Mouse (Mus musculus) kidney, adult 2 months (tissue): ENCODE data around the gene Grik1. TPM values are rescaled to one million over a fixed set of nuclear protein-coding genes. Genes with fewer than 3 reads are reported as not detected.

Experiments used
- DNase-seq: peaks from one replicate; pipeline ENCODE4 v3.0.0; 2021
- H3K27ac ChIP-seq: fragments of 200-500 bp; 2 replicates; pipeline ENCODE4 v1.5.1; 2012; ENCODE audit warnings: low read depth, low read length, control low read depth, inconsistent platforms; ENCODE audit not compliant: insufficient read depth
- H3K27me3 ChIP-seq: fragments of 200-500 bp; replicated peaks from 2 replicates; pipeline ENCODE4 v1.6.1; 2012; ENCODE audit warnings: mild to moderate bottlenecking, moderate library complexity, low read length, inconsistent platforms; ENCODE audit not compliant: control insufficient read depth, insufficient read depth
- H3K36me3 ChIP-seq: fragments of 200-500 bp; 2 replicates; pipeline ENCODE4 v1.6.1; 2012; ENCODE audit warnings: mild to moderate bottlenecking, moderate library complexity, low read length, inconsistent platforms; ENCODE audit not compliant: control insufficient read depth, insufficient read depth
- H3K4me1 ChIP-seq: fragments of 200-500 bp; 2 replicates; pipeline ENCODE4 v1.6.1; 2011; ENCODE audit warnings: low read length; ENCODE audit not compliant: control insufficient read depth, insufficient read depth
- H3K4me3 ChIP-seq: fragments of 200-500 bp; 2 replicates; pipeline ENCODE4 v1.5.1; 2011; ENCODE audit warnings: mild to moderate bottlenecking, low read depth, low read length, control low read depth; ENCODE audit not compliant: insufficient read depth
- CTCF ChIP-seq: fragments of 200-500 bp; conservative IDR thresholded peaks from 2 replicates; pipeline ENCODE4 v1.5.1; 2011; ENCODE audit warnings: low read depth, mild to moderate bottlenecking, control low read depth, low read length, moderate library complexity, mixed read lengths; ENCODE audit not compliant: insufficient read depth, insufficient read length
- POLR2A ChIP-seq: fragments of 200-500 bp; IDR thresholded peaks from one replicate; pipeline ENCODE4 v1.6.1; 2011; ENCODE audit warnings: low read depth, low read length, control low read depth
- WGBS: fragments of 180-500 bp; shearing (Covaris S2); methylation state at CpG from one replicate; pipeline ENCODE4 v1.1.7; 2018; 5-methylcytosine and 5-hydroxymethylcytosine counted together
- polyA plus RNA-seq: library from polyadenylated mRNA; depleted of rRNA; stranded (reverse); fragments of >200 nt; gene quantifications from 2 replicates; pipeline ENCODE4 v1.2.3, GENCODE M21; 2012

Grik1 gene
- polyA plus RNA-seq, 1 experiment: 0.03 TPM

DNA sequence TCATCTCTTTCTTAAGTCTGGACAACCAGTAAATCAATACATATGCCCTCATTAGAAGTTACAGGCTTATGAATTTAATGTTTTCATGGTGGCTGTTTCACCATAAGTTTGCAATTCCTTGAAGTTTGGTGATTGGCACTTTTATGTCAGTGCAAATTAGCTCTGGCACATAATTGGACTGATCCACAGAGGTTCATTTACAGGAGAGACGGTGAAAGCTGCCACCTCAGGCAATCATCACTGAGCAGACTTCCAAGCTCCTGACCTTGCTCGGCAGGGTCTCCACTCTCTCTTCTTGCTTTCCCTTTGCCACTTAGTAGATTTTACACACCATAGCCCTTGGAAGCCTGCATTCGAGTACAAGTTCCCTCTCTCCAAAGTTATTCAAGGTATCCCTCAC, 178.6 kb downstream of the Grik1 start:
- Histone ChIP-seq H3K36me3 (no peaks in the 10 kb centered on the region), H3K27me3 (no peaks in the 10 kb centered on the region), H3K4me3 (no peak overlapping the region), H3K27ac (no peak overlapping the region), H3K4me1 (no peaks in the 10 kb centered on the region)
- TF ChIP-seq POLR2A: no peak
- no peak for TF ChIP-seq CTCF
- WGBS: 25% methylated on average over 3 of the region's 3 CpGs
- DNase-seq: no peak

GRCm38 (mm10) chr16:88094206-88094789, 195.8 kb downstream of the Grik1 start:
- no peak overlapping the region for H3K27ac ChIP-seq
- DNase-seq: no peak
- H3K27me3 ChIP-seq: no peaks in the 10 kb centered on the region
- 73% methylated on average over 5 of the region's 5 CpGs for WGBS
- no peak overlapping the region for H3K4me3 ChIP-seq
- TF ChIP-seq CTCF: no peak
- no peak for TF ChIP-seq POLR2A
- no peaks in the 10 kb centered on the region for H3K36me3 ChIP-seq
- H3K4me1 ChIP-seq: no peaks in the 10 kb centered on the region

GRCm38 (mm10) chr16:88087280-88087679, 202.8 kb downstream of the Grik1 start:
- no peak overlapping the region for H3K4me3 ChIP-seq
- H3K27ac ChIP-seq: no peak overlapping the region
- no peaks in the 10 kb centered on the region for H3K36me3 ChIP-seq
- 64% methylated on average over 7 of the region's 7 CpGs for WGBS
- H3K27me3 ChIP-seq: no peaks in the 10 kb centered on the region
- TF ChIP-seq CTCF (no peak), POLR2A (no peak)
- no peaks in the 10 kb centered on the region for H3K4me1 ChIP-seq
- DNase-seq: no peak

- no peaks in the 10 kb centered on the region for H3K4me1 ChIP-seq
- no peak for DNase-seq
- no peaks in the 10 kb centered on the region for H3K36me3 ChIP-seq
- H3K4me3 ChIP-seq: no peak overlapping the region
- TF ChIP-seq POLR2A (no peak), CTCF (no peak)
- H3K27me3 ChIP-seq: no peaks in the 10 kb centered on the region
- H3K27ac ChIP-seq: no peak overlapping the region
- 76% methylated on average over 5 of the region's 5 CpGs for WGBS
Observed at GRCm38 (mm10) chr16:88074716-88075115, 215.3 kb downstream of the Grik1 start.

DNA sequence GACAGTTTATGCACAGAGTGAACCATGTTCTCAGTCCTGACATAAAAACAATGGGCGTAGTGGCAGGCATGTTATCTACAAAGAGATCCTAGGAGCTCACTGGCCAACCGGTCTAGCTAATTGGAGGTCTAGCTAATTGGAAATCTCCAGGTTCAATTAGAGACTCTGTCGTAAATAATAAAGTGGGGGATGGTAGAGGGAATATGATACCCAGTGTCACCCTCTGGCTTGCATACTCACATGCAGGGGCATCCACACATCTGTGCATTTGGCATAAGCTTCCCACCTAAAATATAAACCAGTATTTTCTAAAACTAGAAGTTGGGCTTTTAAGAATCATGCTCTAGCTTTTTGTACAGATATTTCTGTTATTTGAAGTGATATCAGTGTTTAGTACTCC, 229.1 kb downstream of the Grik1 start:
- WGBS: 72% methylated on average over 3 of the region's 3 CpGs
- DNase-seq: no peak
- H3K27me3 ChIP-seq: no peaks in the 10 kb centered on the region
- no peaks in the 10 kb centered on the region for H3K4me1 ChIP-seq
- TF ChIP-seq POLR2A: no peak
- no peak for TF ChIP-seq CTCF
- H3K36me3 ChIP-seq: no peaks in the 10 kb centered on the region
- H3K27ac ChIP-seq: no peak overlapping the region
- H3K4me3 ChIP-seq: no peak overlapping the region

DNA sequence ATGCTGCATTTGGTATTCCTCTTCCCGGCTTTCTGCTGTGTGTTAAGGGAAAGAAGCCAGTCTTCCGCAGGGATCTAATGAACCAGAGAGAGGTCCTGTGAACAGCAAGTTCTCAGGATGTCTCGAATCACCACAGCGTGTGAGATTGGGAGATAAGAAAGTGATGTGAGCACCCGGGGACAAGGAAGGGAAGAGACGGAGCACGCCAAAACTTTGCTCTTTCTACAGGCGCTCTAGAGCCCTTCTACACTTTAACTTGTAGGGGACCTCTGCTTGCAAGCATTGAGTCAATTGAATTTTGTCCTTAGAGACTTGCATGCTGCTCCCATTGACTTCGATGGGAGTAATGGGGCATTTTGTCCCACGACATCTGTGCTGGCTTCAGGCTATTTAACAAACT, 241.9 kb downstream of the Grik1 start:
- 76% methylated on average over 10 of the region's 10 CpGs for WGBS
- no peak for DNase-seq
- no peak overlapping the region for H3K27ac ChIP-seq
- no peaks in the 10 kb centered on the region for H3K27me3 ChIP-seq
- no peak overlapping the region for H3K4me3 ChIP-seq
- H3K36me3 ChIP-seq: no peaks in the 10 kb centered on the region
- TF ChIP-seq CTCF: no peak
- no peak for TF ChIP-seq POLR2A
- H3K4me1 ChIP-seq: no peaks in the 10 kb centered on the region

DNA sequence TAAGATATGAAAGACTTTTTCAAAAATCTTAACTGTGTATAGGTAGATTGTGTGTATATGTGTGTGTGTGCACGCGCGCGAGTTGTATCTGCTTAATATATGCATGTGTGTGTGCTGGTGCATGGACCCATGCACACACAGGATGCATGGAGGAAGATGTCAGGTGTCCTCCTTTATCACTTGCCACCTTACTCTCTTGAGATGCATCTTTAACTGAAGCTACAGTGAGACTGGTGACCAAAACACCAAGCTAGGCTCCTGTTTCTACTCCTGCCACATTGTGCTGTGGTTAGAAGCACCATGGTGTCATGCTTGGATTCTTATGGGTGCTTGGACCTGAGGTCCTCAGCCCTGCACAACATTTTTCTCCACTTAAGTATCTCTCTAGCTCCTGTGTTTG, 245.7 kb downstream of the Grik1 start:
- Histone ChIP-seq H3K4me1 (no peaks in the 10 kb centered on the region), H3K27ac (no peak overlapping the region), H3K4me3 (no peak overlapping the region), H3K27me3 (no peaks in the 10 kb centered on the region), H3K36me3 (no peaks in the 10 kb centered on the region)
- TF ChIP-seq CTCF (no peak), POLR2A (no peak)
- 98% methylated on average over 4 of the region's 4 CpGs for WGBS
- no peak for DNase-seq
